Mouse (Mus musculus): Measurements from ENCODE around the gene Kansl1l. TPM values are rescaled to one million over a fixed set of nuclear protein-coding genes. Genes with fewer than 3 reads are reported as not detected.
A peak's percentile ranks its signal among the peaks of the same experiment; 100 is the strongest.
"Not testable (repeated sequence)": the region's sequence is repeated elsewhere in the genome, so short reads cannot be mapped to it uniquely, and the experiment has no call there.

Gene Kansl1l
- polyA plus RNA-seq, 1 experiment from 2014 or later, result 8.7 TPM

DNA sequence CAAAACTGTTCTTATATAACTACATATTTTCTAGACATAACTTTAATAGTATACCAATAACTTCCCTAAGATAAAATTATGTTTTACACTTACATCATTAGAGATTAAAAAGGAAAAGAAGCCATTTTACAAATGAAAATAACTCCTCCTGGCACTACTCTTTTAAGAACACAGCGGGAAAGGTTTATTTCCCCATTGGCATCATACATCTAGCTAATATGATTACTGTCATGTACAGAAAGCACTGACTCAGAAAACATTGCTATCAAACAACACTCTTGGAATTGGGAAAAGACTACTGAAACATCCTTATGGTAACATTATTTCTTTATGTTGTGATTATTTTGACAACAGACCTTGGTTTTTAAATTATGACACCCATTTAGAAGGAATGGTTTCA lies 48.6 kb downstream of the Kansl1l start:
- H3K4me3 ChIP-seq, result no peak overlapping the region
- 88% methylated on average over 1 of the region's 1 CpGs for WGBS
- no peak for ATAC-seq (ENCODE audit: extremely low read depth, insufficient number of reproducible peaks, low FRiP score, low TSS enrichment)
- no peak overlapping the region for H3K4me2 ChIP-seq
- no peaks in the 10 kb centered on the region for H3K4me1 ChIP-seq
- no peak overlapping the region for H3K9ac ChIP-seq
- no peaks in the 10 kb centered on the region for H3K9me3 ChIP-seq
- H3K27ac ChIP-seq (replicated peaks), result no peak overlapping the region
- peaks cover 50% of the 10 kb centered on the region for H3K36me3 ChIP-seq
- H3K27me3 ChIP-seq (replicated peaks), result no peaks in the 10 kb centered on the region

DNA sequence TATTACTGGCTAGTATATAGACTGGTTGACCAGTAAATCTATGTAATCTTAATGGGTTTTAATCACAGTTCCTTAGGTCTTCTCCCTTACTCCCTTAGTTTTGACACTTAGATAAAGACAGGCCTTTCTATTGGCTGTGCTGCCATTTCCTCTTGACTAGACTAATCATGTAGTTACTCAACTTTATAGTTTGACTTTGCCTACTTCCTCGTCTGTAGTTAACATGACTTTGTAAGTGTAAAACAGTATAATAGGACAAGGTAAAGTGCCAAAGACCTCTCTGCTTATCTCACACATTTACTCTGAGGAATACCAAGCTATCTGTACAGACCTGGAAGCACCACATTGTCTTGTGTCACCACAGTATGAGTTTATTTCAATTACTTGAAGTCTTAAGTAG lies 86.8 kb downstream of the Kansl1l start:
- Histone ChIP-seq H3K36me3 (peaks cover 43% of the 10 kb centered on the region), H3K9me3 (peaks cover 3% of the 10 kb centered on the region; the same call in 1 of the 2 replicates), H3K4me3 (no peak overlapping the region), H3K27ac (replicated peaks) (no peak overlapping the region), H3K27me3 (replicated peaks) (no peaks in the 10 kb centered on the region), H3K4me2 (no peak overlapping the region), H3K9ac (no peak overlapping the region), H3K4me1 (no peaks in the 10 kb centered on the region)
- no peak for ATAC-seq (ENCODE audit: extremely low read depth, insufficient number of reproducible peaks, low FRiP score, low TSS enrichment)
- WGBS, result 52% methylated on average over 1 of the region's 1 CpGs

DNA sequence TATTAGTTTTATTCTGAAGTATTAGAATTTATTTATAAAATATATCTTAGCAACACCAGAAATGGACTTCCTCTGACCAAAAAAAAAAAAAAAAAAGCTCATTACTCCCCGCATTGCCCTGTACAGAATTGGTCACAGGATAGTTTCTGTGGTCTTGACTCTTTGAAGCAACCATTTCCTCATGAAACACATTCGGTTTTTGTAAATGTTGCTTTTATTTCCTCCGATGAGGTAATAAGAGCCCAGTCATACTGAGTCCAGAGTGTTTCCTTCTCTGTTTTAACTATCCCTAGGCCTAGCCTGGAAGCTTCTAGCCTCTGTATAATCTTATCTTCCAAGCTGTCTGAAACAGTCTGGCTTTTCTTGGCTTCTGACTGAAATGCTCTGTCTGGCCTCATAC lies 104.5 kb downstream of the Kansl1l start:
- Histone ChIP-seq H3K4me2 (no peak overlapping the region), H3K27ac (replicated peaks) (no peak overlapping the region), H3K4me3 (no peak overlapping the region), H3K36me3 (peaks cover 71% of the 10 kb centered on the region), H3K9ac (no peak overlapping the region), H3K9me3 (no peaks in the 10 kb centered on the region), H3K4me1 (no peaks in the 10 kb centered on the region), H3K27me3 (replicated peaks) (no peaks in the 10 kb centered on the region)
- no peak for ATAC-seq (ENCODE audit: extremely low read depth, insufficient number of reproducible peaks, low FRiP score, low TSS enrichment)
- 87% methylated on average over 3 of the region's 3 CpGs for WGBS

- Histone ChIP-seq H3K27me3 (replicated peaks) (no peaks in the 10 kb centered on the region), H3K9ac (0 out of 2 replicates have a peak overlapping the region, but pooled peaks have one; percentile 24), H3K9me3 (no peaks in the 10 kb centered on the region), H3K27ac (replicated peaks) (no peak overlapping the region), H3K4me3 (no peak overlapping the region), H3K4me1 (peaks cover 22% of the 10 kb centered on the region), H3K36me3 (peaks cover 26% of the 10 kb centered on the region), H3K4me2 (peak overlapping the region; percentile 36)
- ATAC-seq (ENCODE audit: extremely low read depth, insufficient number of reproducible peaks, low FRiP score, low TSS enrichment), result no peak
- 45% methylated on average over 6 of the region's 6 CpGs for WGBS
Measured at GRCm38 (mm10) chr1:66704523-66704922, 112.8 kb downstream of the Kansl1l start.

- Histone ChIP-seq H3K36me3 (peaks cover 13% of the 10 kb centered on the region), H3K4me2 (peak overlapping the region; percentile 71), H3K4me3 (no peak overlapping the region), H3K9ac (no peak overlapping the region), H3K27me3 (replicated peaks) (no peaks in the 10 kb centered on the region), H3K9me3 (no peaks in the 10 kb centered on the region), H3K4me1 (peaks cover 22% of the 10 kb centered on the region), H3K27ac (replicated peaks) (no peak overlapping the region)
- 71% methylated on average over 4 of the region's 4 CpGs for WGBS
- ATAC-seq (ENCODE audit: extremely low read depth, insufficient number of reproducible peaks, low FRiP score, low TSS enrichment), result no peak
Measured at GRCm38 (mm10) chr1:66702623-66703345, 114.6 kb downstream of the Kansl1l start.

- ATAC-seq (ENCODE audit: extremely low read depth, insufficient number of reproducible peaks, low FRiP score, low TSS enrichment), result no peak
- no peak overlapping the region for H3K27ac ChIP-seq (replicated peaks)
- H3K4me2 ChIP-seq, result peak overlapping the region; percentile 71
- peaks cover 22% of the 10 kb centered on the region for H3K4me1 ChIP-seq
- no peaks in the 10 kb centered on the region for H3K27me3 ChIP-seq (replicated peaks)
- H3K36me3 ChIP-seq, result peaks cover 4% of the 10 kb centered on the region
- no peaks in the 10 kb centered on the region for H3K9me3 ChIP-seq
- H3K4me3 ChIP-seq, result peak overlapping the region; percentile 88
- 29% methylated on average over 2 of the region's 2 CpGs for WGBS
- H3K9ac ChIP-seq, result peak overlapping the region; percentile 92
Measured at GRCm38 (mm10) chr1:66701576-66701940, 115.8 kb downstream of the Kansl1l start.

DNA sequence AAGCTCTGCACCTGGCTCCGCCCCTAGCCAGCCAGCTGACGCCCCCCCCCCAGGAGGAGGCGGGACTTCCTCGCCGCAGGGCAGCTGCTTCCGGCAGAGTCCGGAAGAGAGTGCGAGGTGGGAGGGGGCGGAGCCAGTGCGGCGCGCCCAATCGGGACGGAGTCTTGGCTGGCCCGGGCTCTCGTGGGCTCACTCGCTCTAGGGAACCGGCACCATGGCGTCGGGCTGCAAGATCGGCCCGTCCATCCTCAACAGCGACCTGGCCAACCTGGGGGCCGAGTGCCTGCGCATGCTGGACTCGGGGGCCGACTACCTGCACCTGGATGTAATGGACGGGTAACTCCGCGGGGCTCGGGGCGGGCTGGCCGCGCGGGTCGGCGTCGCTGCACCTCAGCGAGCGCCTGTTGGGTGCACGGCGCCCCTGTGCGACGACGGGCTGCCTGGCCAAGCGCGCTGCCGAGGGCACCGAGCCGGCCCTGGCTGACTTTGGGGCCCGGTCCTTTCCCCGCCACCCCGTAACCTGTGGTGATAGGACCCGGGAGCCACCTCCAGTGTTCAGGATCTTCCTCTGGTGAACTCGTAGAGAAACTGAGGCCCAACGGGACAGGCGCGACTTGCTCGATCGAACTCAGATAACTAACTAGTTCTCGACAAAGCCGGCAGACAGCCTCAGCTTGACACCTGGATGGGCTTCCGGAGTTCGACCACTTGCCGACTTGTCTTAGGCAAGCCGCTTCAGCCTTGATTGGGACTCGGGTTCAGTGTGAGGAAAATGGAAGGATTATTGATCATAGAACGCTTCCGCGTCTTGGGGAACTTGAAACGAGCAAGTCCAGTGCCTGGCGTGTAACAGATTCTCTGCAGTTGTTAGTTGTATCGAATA lies 116.4 kb downstream of the Kansl1l start, which contains the start of gene Rpe:
Gene Rpe, plus strand, starts transcription at position 139 of the 883 bp plus-strand sequence.
- H3K36me3 ChIP-seq, result no peaks in the 10 kb centered on the region
- under 1% methylated on average over 72 of the region's 73 CpGs for WGBS
- ATAC-seq (ENCODE audit: extremely low read depth, insufficient number of reproducible peaks, low FRiP score, low TSS enrichment), result peak; percentile 99
- H3K4me2 ChIP-seq, result peak within 1 kb of the TSS; percentile 71
- no peaks in the 10 kb centered on the region for H3K27me3 ChIP-seq (replicated peaks)
- H3K9ac ChIP-seq, result peak within 1 kb of the TSS; percentile 92
- H3K4me1 ChIP-seq, result peaks cover 22% of the 10 kb centered on the region
- peak within 1 kb of the TSS; percentile 88 for H3K4me3 ChIP-seq
- peak within 1 kb of the TSS; percentile 80 for H3K27ac ChIP-seq (replicated peaks)
- H3K9me3 ChIP-seq, result no peaks in the 10 kb centered on the region

GRCm38 (mm10) chr1:66700149-66700692 lies 117.1 kb downstream of the Kansl1l start:
- H3K36me3 ChIP-seq, result no peaks in the 10 kb centered on the region
- no peaks in the 10 kb centered on the region for H3K27me3 ChIP-seq (replicated peaks)
- H3K27ac ChIP-seq (replicated peaks), result no peak overlapping the region
- H3K9me3 ChIP-seq, result no peaks in the 10 kb centered on the region
- H3K4me1 ChIP-seq, result peaks cover 22% of the 10 kb centered on the region
- no peak overlapping the region for H3K9ac ChIP-seq
- peak overlapping the region; percentile 88 for H3K4me3 ChIP-seq
- 53% methylated on average over 5 of the region's 5 CpGs for WGBS
- ATAC-seq (ENCODE audit: extremely low read depth, insufficient number of reproducible peaks, low FRiP score, low TSS enrichment), result no peak
- H3K4me2 ChIP-seq, result peak overlapping the region; percentile 71

DNA sequence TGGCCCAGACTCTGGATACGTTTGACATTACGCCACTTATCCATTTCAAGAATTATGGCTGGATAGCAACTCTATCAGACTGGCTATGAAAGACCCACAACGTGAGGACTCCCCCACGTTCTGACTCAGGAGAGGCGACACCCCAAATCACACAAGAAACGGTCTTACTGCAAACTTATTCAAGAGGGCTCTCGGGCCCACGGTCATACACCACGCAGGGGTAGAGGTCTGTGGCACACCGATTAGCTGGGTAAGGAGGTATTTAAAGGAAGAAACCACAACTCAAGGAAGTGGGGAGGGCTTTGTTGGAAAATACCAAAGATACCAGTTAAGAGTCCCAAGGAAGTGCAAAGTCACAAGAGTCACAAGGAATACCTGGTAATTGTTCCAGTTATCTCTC lies 117.7 kb downstream of the Kansl1l start:
- H3K9me3 ChIP-seq; H3K4me2 ChIP-seq; H3K36me3 ChIP-seq; H3K4me3 ChIP-seq; H3K9ac ChIP-seq; H3K27me3 ChIP-seq (replicated peaks); ATAC-seq (ENCODE audit: extremely low read depth, insufficient number of reproducible peaks, low FRiP score, low TSS enrichment); H3K27ac ChIP-seq (replicated peaks): not testable (repeated sequence)
- peaks cover 21% of the 10 kb centered on the region for H3K4me1 ChIP-seq
- WGBS, result 83% methylated on average over 10 of the region's 10 CpGs

DNA sequence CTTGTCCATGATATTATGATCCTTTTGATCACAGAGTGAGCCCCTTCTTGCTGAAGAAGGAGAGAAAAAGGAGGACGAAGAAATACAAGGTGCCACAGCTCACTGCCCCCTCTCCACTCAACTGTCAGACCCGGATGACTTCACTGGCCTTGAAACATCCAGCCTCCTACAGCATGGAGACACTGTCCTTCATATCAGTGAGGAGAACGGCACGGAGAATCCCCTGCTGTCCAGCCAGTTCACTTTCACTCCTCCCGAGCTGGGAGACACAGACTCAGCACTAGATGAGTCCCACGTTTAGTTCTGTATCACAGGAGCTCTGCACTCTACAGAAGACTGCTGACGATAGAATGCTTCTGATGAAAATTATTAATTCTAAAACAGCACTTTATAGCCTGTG lies 122.1 kb downstream of the Kansl1l start:
- Histone ChIP-seq H3K4me2 (peak overlapping the region; percentile 21; the same call in 1 of the 2 replicates), H3K4me1 (no peaks in the 10 kb centered on the region), H3K27me3 (replicated peaks) (no peaks in the 10 kb centered on the region; the same call in 1 of the 2 replicates), H3K9me3 (no peaks in the 10 kb centered on the region), H3K27ac (replicated peaks) (no peak overlapping the region), H3K4me3 (no peak overlapping the region), H3K36me3 (no peaks in the 10 kb centered on the region), H3K9ac (0 out of 2 replicates have a peak overlapping the region, but pooled peaks have one; percentile 50)
- ATAC-seq (ENCODE audit: extremely low read depth, insufficient number of reproducible peaks, low FRiP score, low TSS enrichment), result no peak
- 30% methylated on average over 7 of the region's 7 CpGs for WGBS

DNA sequence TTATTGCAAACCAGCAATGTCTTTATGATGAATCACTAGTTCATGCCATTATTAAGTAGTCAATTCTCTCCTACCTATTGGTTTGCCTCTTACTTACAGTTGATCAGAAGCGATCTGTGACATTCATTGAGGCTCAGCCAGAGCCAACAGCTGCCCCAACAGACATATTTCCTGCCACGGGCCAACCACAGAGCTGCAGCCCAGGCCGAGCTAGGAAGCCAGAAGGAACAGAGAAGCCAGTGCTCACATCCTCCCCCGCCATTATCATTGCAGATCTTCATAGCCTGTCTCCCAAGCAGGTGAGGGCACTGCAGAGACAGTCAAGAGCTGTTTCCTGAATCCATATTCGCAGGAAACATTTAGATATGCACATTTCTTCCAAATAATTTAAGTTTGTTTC lies 123.1 kb downstream of the Kansl1l start:
- Histone ChIP-seq H3K9me3 (no peaks in the 10 kb centered on the region), H3K27me3 (replicated peaks) (no peaks in the 10 kb centered on the region; the same call in 1 of the 2 replicates), H3K4me3 (no peak overlapping the region), H3K9ac (no peak overlapping the region), H3K36me3 (no peaks in the 10 kb centered on the region), H3K4me2 (no peak overlapping the region), H3K27ac (replicated peaks) (no peak overlapping the region), H3K4me1 (no peaks in the 10 kb centered on the region)
- ATAC-seq (ENCODE audit: extremely low read depth, insufficient number of reproducible peaks, low FRiP score, low TSS enrichment), result no peak
- WGBS, result 64% methylated on average over 5 of the region's 5 CpGs

All from heart, embryonic 13.5 days (tissue).